Mouse (Mus musculus) liver, adult 2 months (tissue): ENCODE results near the gene Myh14. TPM values are rescaled to one million over a fixed set of nuclear protein-coding genes. Genes with fewer than 3 reads are reported as not detected.

Source experiments
- DNase-seq: peaks from one replicate; pipeline ENCODE4 v3.0.0-alpha.2; 2011; ENCODE audit warnings: low read depth, low spot score; ENCODE audit errors: extremely low read depth
- H3K27ac ChIP-seq: fragments of 200-500 bp; replicated peaks from 2 replicates; pipeline ENCODE4 v1.5.1; 2012; ENCODE audit warnings: low read depth, mild to moderate bottlenecking, control low read depth, inconsistent platforms, low read length; ENCODE audit not compliant: insufficient read depth
- H3K27me3 ChIP-seq: fragments of 200-500 bp; 2 replicates; pipeline ENCODE4 v1.6.1; 2012; ENCODE audit warnings: mild to moderate bottlenecking, moderate library complexity, low read length, inconsistent platforms; ENCODE audit not compliant: control insufficient read depth, insufficient read depth
- H3K36me3 ChIP-seq: fragments of 200-500 bp; 2 replicates; pipeline ENCODE4 v1.6.1; 2012; ENCODE audit warnings: low read length, inconsistent platforms; ENCODE audit not compliant: control insufficient read depth, insufficient read depth
- H3K4me1 ChIP-seq: fragments of 200-500 bp; 2 replicates; pipeline ENCODE4 v1.6.1; 2011; ENCODE audit warnings: low read length; ENCODE audit not compliant: control insufficient read depth, insufficient read depth
- H3K4me3 ChIP-seq: fragments of 200-500 bp; 2 replicates; pipeline ENCODE4 v1.5.1; 2011; ENCODE audit warnings: low read depth, mild to moderate bottlenecking, control low read depth, low read length, moderate library complexity; ENCODE audit not compliant: insufficient read depth
- H3K79me2 ChIP-seq: fragments of 200-500 bp; 2 replicates; pipeline ENCODE4 v1.6.1; 2012; ENCODE audit warnings: inconsistent platforms, mild to moderate bottlenecking, low read length, moderate library complexity; ENCODE audit not compliant: control insufficient read depth, insufficient read depth
- H3K9ac ChIP-seq: fragments of 200-500 bp; 2 replicates; pipeline ENCODE4 v1.6.1; 2012; ENCODE audit warnings: low read depth, mild to moderate bottlenecking, control low read depth, inconsistent platforms, low read length
- CTCF ChIP-seq: fragments of 200-500 bp; IDR thresholded peaks from 2 replicates; pipeline ENCODE4 v1.5.1; 2011; ENCODE audit warnings: low read depth, low read length, control low read depth
- POLR2A ChIP-seq: fragments of 200-500 bp; IDR thresholded peaks from 2 replicates; pipeline ENCODE4 v1.6.1; 2011; ENCODE audit warnings: low read length, control low read depth; ENCODE audit not compliant: insufficient read depth; ENCODE audit errors: extremely low read depth
- WGBS: fragments of 180-500 bp; shearing (Covaris S2); methylation state at CpG from one replicate; pipeline ENCODE4 v1.1.7; 2018; 5-methylcytosine and 5-hydroxymethylcytosine counted together
- polyA plus RNA-seq: library from polyadenylated mRNA; depleted of rRNA; stranded (reverse); fragments of >200 nt; gene quantifications from 2 replicates; pipeline ENCODE4 v1.2.3, GENCODE M21; 2012
- total RNA-seq: library from RNA; depleted of rRNA; stranded (reverse); fragments of >200 nt; gene quantifications from 2 replicates; pipeline ENCODE4 v1.2.3, GENCODE M21; 2014

The Myh14 gene
- total and polyA plus RNA-seq, 2 experiments = 5.6 to 7.0 TPM

DNA sequence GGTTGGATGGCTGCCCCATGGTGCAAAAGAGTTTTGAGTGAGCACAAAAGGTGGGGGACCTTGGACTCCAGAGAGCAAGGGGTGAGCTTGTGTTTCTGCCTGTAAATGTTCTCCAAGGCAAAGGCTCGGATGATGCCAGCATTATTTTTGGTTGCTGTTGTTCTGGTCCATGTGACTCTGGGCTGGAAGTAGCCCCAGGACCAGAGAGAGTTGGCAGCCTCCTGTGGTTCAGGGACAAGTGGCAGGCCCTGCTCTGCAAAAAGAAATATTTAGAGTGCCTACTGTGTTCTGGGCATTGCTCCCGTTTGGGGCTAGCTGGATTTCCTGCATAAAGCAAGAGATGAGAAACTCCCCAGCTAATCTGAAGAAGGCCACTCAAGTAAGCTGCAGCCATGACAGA is 6.0 kb upstream of the Myh14 start:
- H3K9ac ChIP-seq = no peak overlapping the region
- no peaks in the 10 kb centered on the region for H3K36me3 ChIP-seq
- no peaks in the 10 kb centered on the region for H3K4me1 ChIP-seq
- no peak for DNase-seq
- no peaks in the 10 kb centered on the region for H3K27me3 ChIP-seq
- no peak for TF ChIP-seq POLR2A
- TF ChIP-seq CTCF = no peak
- H3K79me2 ChIP-seq = no peaks in the 10 kb centered on the region
- WGBS = 45% methylated on average over 2 of the region's 2 CpGs
- no peak overlapping the region for H3K27ac ChIP-seq
- H3K4me3 ChIP-seq = no peak overlapping the region

DNA sequence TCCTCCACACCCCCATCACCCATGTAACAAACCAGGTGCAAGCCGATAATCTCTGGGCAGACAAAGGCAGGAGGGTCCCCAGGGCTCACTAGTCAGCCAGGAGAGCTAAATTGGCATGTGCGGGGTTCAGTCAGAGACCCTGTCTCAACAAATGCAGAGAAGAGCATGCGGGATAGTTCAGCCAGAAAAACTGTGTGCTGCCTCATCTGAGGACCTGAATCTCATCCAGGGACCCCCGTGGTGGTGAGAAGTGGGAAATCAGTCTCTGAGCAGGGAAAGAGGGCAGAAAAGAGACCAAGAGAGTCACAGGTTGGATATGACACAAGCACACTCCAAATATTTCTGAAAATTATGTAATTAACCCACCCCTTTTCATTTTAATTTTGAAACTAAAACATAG is 5.5 kb upstream of the Myh14 start:
- Histone ChIP-seq H3K27me3 (no peaks in the 10 kb centered on the region), H3K27ac (no peak overlapping the region), H3K79me2 (no peaks in the 10 kb centered on the region), H3K4me1 (no peaks in the 10 kb centered on the region), H3K4me3 (no peak overlapping the region), H3K36me3 (no peaks in the 10 kb centered on the region), H3K9ac (no peak overlapping the region)
- no peak for TF ChIP-seq CTCF
- no peak for TF ChIP-seq POLR2A
- 68% methylated on average over 4 of the region's 4 CpGs for WGBS
- DNase-seq = no peak

DNA sequence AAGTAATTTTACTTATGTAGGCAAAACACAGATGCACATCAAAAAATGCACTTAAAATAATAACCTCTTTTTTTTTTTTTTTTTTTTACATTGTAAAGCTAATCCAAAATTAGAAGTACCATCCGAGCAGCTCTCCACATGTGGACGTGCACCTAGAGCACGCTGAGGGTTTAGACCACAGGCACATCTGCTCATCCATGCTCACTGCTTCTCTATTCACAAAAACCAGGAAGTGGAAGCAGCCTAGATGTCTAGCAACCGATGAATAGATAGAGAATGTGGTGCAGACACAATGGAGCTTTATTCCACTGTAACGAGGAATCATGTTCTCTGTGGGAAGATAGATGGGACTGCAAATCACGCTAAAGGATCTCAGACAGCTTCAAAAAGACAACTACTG is 4.5 kb upstream of the Myh14 start:
- H3K36me3 ChIP-seq = no peaks in the 10 kb centered on the region
- WGBS = 88% methylated on average over 6 of the region's 6 CpGs
- H3K27me3 ChIP-seq = no peaks in the 10 kb centered on the region
- peaks cover 2% of the 10 kb centered on the region; the same call in 1 of the 2 replicates for H3K4me1 ChIP-seq
- no peak overlapping the region for H3K27ac ChIP-seq
- H3K4me3 ChIP-seq = no peak overlapping the region
- no peak for DNase-seq
- no peak overlapping the region for H3K9ac ChIP-seq
- no peaks in the 10 kb centered on the region for H3K79me2 ChIP-seq
- no peak for TF ChIP-seq CTCF

DNA sequence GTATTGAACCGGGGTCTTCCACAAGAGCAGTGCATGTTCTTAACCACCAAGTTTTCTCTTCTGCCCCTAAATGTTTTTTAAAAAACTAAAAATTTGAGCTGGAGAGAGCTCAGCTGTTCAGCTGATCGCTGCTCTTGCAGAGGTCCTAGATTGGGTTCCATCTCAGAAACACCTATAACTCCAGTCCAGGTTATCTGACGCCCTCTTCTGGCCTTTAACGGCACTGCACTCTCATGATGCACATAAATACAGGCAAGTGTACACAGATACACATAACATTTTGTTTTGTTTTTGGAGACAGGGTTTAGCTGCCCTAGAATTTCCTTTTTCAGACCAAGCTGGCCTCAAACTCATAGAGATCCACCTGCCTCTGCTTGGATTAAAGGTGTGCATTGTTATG is 3.9 kb upstream of the Myh14 start:
- H3K36me3 ChIP-seq = no peaks in the 10 kb centered on the region
- H3K79me2 ChIP-seq = no peaks in the 10 kb centered on the region
- no peak overlapping the region for H3K4me3 ChIP-seq
- no peak for TF ChIP-seq POLR2A
- TF ChIP-seq CTCF = no peak
- H3K4me1 ChIP-seq = peaks cover 2% of the 10 kb centered on the region; the same call in 1 of the 2 replicates
- H3K9ac ChIP-seq = no peak overlapping the region
- H3K27me3 ChIP-seq = no peaks in the 10 kb centered on the region
- no peak for DNase-seq
- H3K27ac ChIP-seq = no peak overlapping the region
- WGBS = 72% methylated on average over 4 of the region's 4 CpGs

DNA sequence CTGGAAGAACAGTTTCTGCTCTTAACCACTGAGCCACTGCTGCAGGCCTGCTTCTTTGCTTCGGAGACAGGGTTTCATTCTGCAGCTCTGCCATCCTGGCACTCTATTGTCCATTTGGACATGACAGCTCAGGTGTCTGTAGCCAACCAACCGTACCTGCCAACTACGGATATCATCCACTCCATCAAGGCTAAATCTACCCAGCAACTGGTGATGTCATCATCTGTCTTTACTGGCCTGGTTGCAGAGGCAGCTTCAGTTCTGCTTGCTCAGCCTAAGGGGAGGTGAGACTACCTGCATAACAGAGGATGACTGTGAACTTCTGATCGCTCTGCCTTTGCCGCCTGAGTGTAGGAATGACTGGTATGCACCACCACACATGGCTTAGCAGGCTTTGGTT is 1.6 kb upstream of the Myh14 start:
- H3K79me2 ChIP-seq = no peaks in the 10 kb centered on the region
- no peak for DNase-seq
- H3K9ac ChIP-seq = no peak overlapping the region
- no peak overlapping the region for H3K27ac ChIP-seq
- H3K4me3 ChIP-seq = no peak overlapping the region
- H3K36me3 ChIP-seq = no peaks in the 10 kb centered on the region
- no peaks in the 10 kb centered on the region for H3K27me3 ChIP-seq
- 61% methylated on average over 5 of the region's 5 CpGs for WGBS
- H3K4me1 ChIP-seq = peaks cover 2% of the 10 kb centered on the region; the same call in 1 of the 2 replicates
- TF ChIP-seq POLR2A = no peak
- no peak for TF ChIP-seq CTCF

DNA sequence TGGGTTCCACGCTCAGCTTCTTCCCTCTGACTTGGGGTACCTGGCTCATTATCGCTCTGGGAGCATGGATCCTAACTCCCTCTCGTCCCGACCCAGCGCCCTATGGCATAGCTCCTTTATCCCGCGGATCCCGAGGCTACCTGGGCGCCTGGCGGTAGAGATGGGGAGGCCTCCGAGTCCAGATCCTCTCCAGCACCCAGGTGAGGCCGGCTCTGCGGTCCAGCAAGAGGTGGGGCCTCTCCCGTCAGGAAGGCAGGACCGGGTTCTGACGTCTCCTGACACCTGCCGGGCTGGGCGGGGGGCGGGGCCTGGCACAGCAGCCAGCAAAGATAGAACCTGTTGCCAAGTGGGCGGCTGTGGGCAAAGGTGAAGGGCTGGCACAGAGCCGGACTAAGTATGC is 1.5 kb downstream of the Myh14 start:
- 22% methylated on average over 21 of the region's 21 CpGs for WGBS
- Histone ChIP-seq H3K36me3 (no peaks in the 10 kb centered on the region), H3K9ac (no peak overlapping the region), H3K79me2 (no peaks in the 10 kb centered on the region), H3K27me3 (no peaks in the 10 kb centered on the region), H3K4me3 (peak overlapping the region; percentile 7; the same call in 1 of the 2 replicates), H3K27ac (no peak overlapping the region), H3K4me1 (peaks cover 2% of the 10 kb centered on the region; the same call in 1 of the 2 replicates)
- TF ChIP-seq POLR2A = no peak
- TF ChIP-seq CTCF = no peak
- peak; percentile 56 for DNase-seq
